In genomic region chr16:23100099-23100575, GRCm38 (mm10) we compare ENCODE assay signal across 9 mouse cellular contexts. TPM values are rescaled to one million over a fixed set of nuclear protein-coding genes. Genes with fewer than 3 reads are reported as not detected.
DNase-seq lines count a peak whose midpoint lies in the region; ATAC-seq and TF ChIP-seq lines count a peak whose summit lies in the region.
"Had no signal": no experiment of that assay in that cellular context is flagged by ENCODE, and none has a peak within 500 bp of the region (broad histone marks: within the 10 kb centered on the region; RNA-seq: fewer than 3 reads in every experiment).

No protein-coding gene starts in this region.

- H3K9ac ChIP-seq in kidney, embryonic 14.5 days (ENCODE audit: low read depth, low read length) = peak overlapping the region; percentile 58
- H3K9ac ChIP-seq in hindbrain, embryonic 13.5 days = peak overlapping the region; percentile 67
- peak overlapping the region; percentile 9 for H3K9ac ChIP-seq in liver, postnatal 0 days (replicated peaks)
- peak overlapping the region; percentile 25; the same call in 1 of the 2 replicates for H3K9ac ChIP-seq in stomach, embryonic 14.5 days (replicated peaks; ENCODE audit: low read depth, low read length)

- no peak for DNase-seq in kidney, adult 18-20 months
- DNase-seq in embryo, embryonic 9.5 days (ENCODE audit: extremely low spot score) = peak; percentile 71
- DNase-seq in liver, postnatal 0 days = peak; percentile 29
- DNase-seq in layer of hippocampus, postnatal 10 days (ENCODE audit: low spot score in 2 of 2) = no peak
- no peak for DNase-seq in cerebellum, postnatal 25 days

- 3% methylated on average over 9 of the region's 9 CpGs for WGBS in kidney, embryonic 14.5 days
- WGBS in hindbrain, embryonic 13.5 days = 1% methylated on average over 9 of the region's 9 CpGs
- WGBS in liver, postnatal 0 days (ENCODE audit: insufficient replicate concordance) = 3% methylated on average over 9 of the region's 9 CpGs
- 3% methylated on average over 9 of the region's 9 CpGs for WGBS in stomach, embryonic 14.5 days

- no peak for TF ChIP-seq CTCF in liver, postnatal 0 days (IDR thresholded peaks at IDR 0.05; ENCODE audit: low read depth)

- ATAC-seq in kidney, embryonic 14.5 days (ENCODE audit: low FRiP score, low TSS enrichment) = peak; percentile 72
- ATAC-seq in hindbrain, embryonic 13.5 days (ENCODE audit: low FRiP score) = peak; percentile 62; the same call in 1 of the 2 replicates
- ATAC-seq in liver, postnatal 0 days = no peak
- no peak; the same call in 1 of the 2 replicates for ATAC-seq in stomach, embryonic 14.5 days (ENCODE audit: insufficient number of reproducible peaks, insufficient read depth, low FRiP score, low read depth)

- peaks cover 9% of the 10 kb centered on the region; the same call in 1 of the 2 replicates for H3K4me1 ChIP-seq in kidney, embryonic 14.5 days (ENCODE audit: control insufficient read depth, insufficient read depth, low read length)
- H3K4me1 ChIP-seq in hindbrain, embryonic 13.5 days (replicated peaks) = peaks cover 21% of the 10 kb centered on the region
- H3K4me1 ChIP-seq in liver, postnatal 0 days (ENCODE audit: insufficient read depth) = peaks cover 17% of the 10 kb centered on the region
- H3K4me1 ChIP-seq in stomach, embryonic 14.5 days (ENCODE audit: control insufficient read depth, insufficient read depth, low read length) = peaks cover 17% of the 10 kb centered on the region

- H3K4me2 ChIP-seq in kidney, embryonic 14.5 days (replicated peaks; ENCODE audit: low read depth, low read length) = peak overlapping the region; percentile 53
- peak overlapping the region; percentile 56 for H3K4me2 ChIP-seq in hindbrain, embryonic 13.5 days
- H3K4me2 ChIP-seq in liver, postnatal 0 days (ENCODE audit: low read depth, low read length) = peak overlapping the region; percentile 65
- peak overlapping the region; percentile 63 for H3K4me2 ChIP-seq in stomach, embryonic 14.5 days (replicated peaks; ENCODE audit: low read depth, low read length)

- 0 out of 2 replicates have a peak overlapping the region, but pooled peaks have one; percentile 1 for H3K27ac ChIP-seq in kidney, embryonic 14.5 days (ENCODE audit: low read depth, low read length)
- no peak overlapping the region for H3K27ac ChIP-seq in hindbrain, embryonic 13.5 days
- peak overlapping the region; percentile 1; the same call in 1 of the 2 replicates for H3K27ac ChIP-seq in liver, postnatal 0 days (ENCODE audit: low read depth)
- H3K27ac ChIP-seq in stomach, embryonic 14.5 days (ENCODE audit: low read length) = 0 out of 2 replicates have a peak overlapping the region, but pooled peaks have one; percentile 15

- no peaks in the 10 kb centered on the region for H3K27me3 ChIP-seq in kidney, embryonic 14.5 days (ENCODE audit: control insufficient read depth, insufficient read depth, low read length)
- H3K27me3 ChIP-seq in hindbrain, embryonic 13.5 days = peaks cover 31% of the 10 kb centered on the region
- no peaks in the 10 kb centered on the region for H3K27me3 ChIP-seq in liver, postnatal 0 days (ENCODE audit: insufficient read depth, low read length)
- no peaks in the 10 kb centered on the region for H3K27me3 ChIP-seq in stomach, embryonic 14.5 days (ENCODE audit: control insufficient read depth, insufficient read depth, low read length)

- H3K36me3 ChIP-seq in kidney, embryonic 14.5 days (ENCODE audit: control insufficient read depth, insufficient read depth, low read length) = no peaks in the 10 kb centered on the region
- H3K36me3 ChIP-seq in hindbrain, embryonic 13.5 days = no peaks in the 10 kb centered on the region
- no peaks in the 10 kb centered on the region for H3K36me3 ChIP-seq in liver, postnatal 0 days (replicated peaks; ENCODE audit: insufficient read depth, low read length)
- no peaks in the 10 kb centered on the region for H3K36me3 ChIP-seq in stomach, embryonic 14.5 days (ENCODE audit: control insufficient read depth, insufficient read depth, low read length)

- peak overlapping the region; percentile 38 for H3K4me3 ChIP-seq in kidney, embryonic 14.5 days (ENCODE audit: low read length)
- H3K4me3 ChIP-seq in hindbrain, embryonic 13.5 days = peak overlapping the region; percentile 34
- H3K4me3 ChIP-seq in liver, postnatal 0 days (ENCODE audit: low read depth, low read length) = peak overlapping the region; percentile 15; the same call in 1 of the 2 replicates
- H3K4me3 ChIP-seq in stomach, embryonic 14.5 days (ENCODE audit: low read depth, low read length) = peak overlapping the region; percentile 33

- no peak for TF ChIP-seq EP300 in liver, postnatal 0 days (IDR thresholded peaks at IDR 0.05; ENCODE audit: low read depth)

- H3K9me3 ChIP-seq in kidney, embryonic 14.5 days (ENCODE audit: control insufficient read depth, low read length) = no peaks in the 10 kb centered on the region
- no peaks in the 10 kb centered on the region for H3K9me3 ChIP-seq in hindbrain, embryonic 13.5 days
- no peaks in the 10 kb centered on the region for H3K9me3 ChIP-seq in liver, postnatal 0 days (ENCODE audit: low read length)
- no peaks in the 10 kb centered on the region for H3K9me3 ChIP-seq in stomach, embryonic 14.5 days (ENCODE audit: control insufficient read depth, low read depth, low read length)

RNA-seq across cellular contexts. Expression of gene Eif4a2, which starts 7.1 kb away (rescaled TPM):
- polyA plus RNA-seq in kidney, embryonic 14.5 days (2014; fragmentation: Nextera tagmentation; extraction: Ambion mirVana) = 215 and 226 TPM in 2 replicates
- 315 and 322 TPM in 2 replicates for polyA plus RNA-seq in hindbrain, embryonic 13.5 days (2015; fragmentation: Nextera tagmentation; extraction: Ambion mirVana)
- polyA plus RNA-seq in liver, postnatal 0 days (2015; fragmentation: Nextera tagmentation; extraction: Ambion mirVana) = 49.1 and 52.5 TPM in 2 replicates
- 270 and 285 TPM in 2 replicates for polyA plus RNA-seq in stomach, embryonic 14.5 days (2014; fragmentation: Nextera tagmentation; extraction: Ambion mirVana)
- total RNA-seq in layer of hippocampus, postnatal 10 days (2021) = 100 to 1,000 TPM; 701 to 766 TPM

RNA-seq across cellular contexts. Expression of gene Rfc4, which starts 27.4 kb away (rescaled TPM):
- polyA plus RNA-seq in kidney, embryonic 14.5 days (2014; fragmentation: Nextera tagmentation; extraction: Ambion mirVana) = 146 and 188 TPM in 2 replicates
- 53.0 and 57.9 TPM in 2 replicates for polyA plus RNA-seq in hindbrain, embryonic 13.5 days (2015; fragmentation: Nextera tagmentation; extraction: Ambion mirVana)
- 54.3 and 59.4 TPM in 2 replicates for polyA plus RNA-seq in liver, postnatal 0 days (2015; fragmentation: Nextera tagmentation; extraction: Ambion mirVana)
- 112 and 121 TPM in 2 replicates for polyA plus RNA-seq in stomach, embryonic 14.5 days (2014; fragmentation: Nextera tagmentation; extraction: Ambion mirVana)
- total RNA-seq in layer of hippocampus, postnatal 10 days (2021) = 1 to 10 TPM; 5.6 to 7.1 TPM

RNA-seq across cellular contexts. Expression of gene Kng1, which starts 42.5 kb away (rescaled TPM):
- polyA plus RNA-seq in kidney, embryonic 14.5 days (2014; fragmentation: Nextera tagmentation; extraction: Ambion mirVana) = 0.20 and 0.49 TPM in 2 replicates
- polyA plus RNA-seq in hindbrain, embryonic 13.5 days (2015; fragmentation: Nextera tagmentation; extraction: Ambion mirVana) = 0.14 TPM in 1 of 2 replicates, not detected in the other
- 5,182 and 5,316 TPM in 2 replicates for polyA plus RNA-seq in liver, postnatal 0 days (2015; fragmentation: Nextera tagmentation; extraction: Ambion mirVana)
- 0.13 and 0.59 TPM in 2 replicates for polyA plus RNA-seq in stomach, embryonic 14.5 days (2014; fragmentation: Nextera tagmentation; extraction: Ambion mirVana)
- total RNA-seq in layer of hippocampus, postnatal 10 days (2021) = not detected
- polyA plus RNA-seq: large intestine, adult 2 months had no signal

RNA-seq across cellular contexts. Expression of gene Adipoq, which starts 46.2 kb away (rescaled TPM):
- polyA plus RNA-seq in kidney, embryonic 14.5 days (2014; fragmentation: Nextera tagmentation; extraction: Ambion mirVana) = not detected in 2 replicates
- not detected in 2 replicates for polyA plus RNA-seq in hindbrain, embryonic 13.5 days (2015; fragmentation: Nextera tagmentation; extraction: Ambion mirVana)
- not detected in 2 replicates for polyA plus RNA-seq in liver, postnatal 0 days (2015; fragmentation: Nextera tagmentation; extraction: Ambion mirVana)
- polyA plus RNA-seq in stomach, embryonic 14.5 days (2014; fragmentation: Nextera tagmentation; extraction: Ambion mirVana) = not detected in 2 replicates
- total RNA-seq in layer of hippocampus, postnatal 10 days (2021) = not detected

Comparison
In these comparisons a context has a peak if more than half of its experiments do, and no peak if none do; other contexts are left out.
1. ATAC-seq: peak in kidney, embryonic 14.5 days (single experiment) and hindbrain, embryonic 13.5 days (single experiment); none in liver, postnatal 0 days (single experiment) and stomach, embryonic 14.5 days (single experiment).
2. H3K9ac ChIP-seq: peak in every context shown above with its lines; median percentile 67 in hindbrain, embryonic 13.5 days; 58 in kidney, embryonic 14.5 days; 25 in stomach, embryonic 14.5 days; 9 in liver, postnatal 0 days.
3. DNase-seq: peak in embryo, embryonic 9.5 days (single experiment) and liver, postnatal 0 days (single experiment); none in kidney, adult 18-20 months (single experiment), layer of hippocampus, postnatal 10 days (0 of 2) and cerebellum, postnatal 25 days (0 of 2).
4. RNA of gene Kng1, which starts 42.5 kb away (polyA plus RNA-seq): 5,182 to 5,316 TPM in liver, postnatal 0 days; 0.13 to 0.59 TPM in stomach, embryonic 14.5 days, 0.20 to 0.49 TPM in kidney, embryonic 14.5 days and 0.14 TPM in hindbrain, embryonic 13.5 days; every median in the first group is over 1,000 times any median in the second.
5. Peak in every context shown above with its lines, with median percentiles within 50 percentile points of each other: H3K4me2 ChIP-seq and H3K4me3 ChIP-seq.